Mouse (Mus musculus) liver, embryonic 16.5 days (tissue): Measurements from ENCODE around the gene Kcnh2. TPM values are rescaled to one million over a fixed set of nuclear protein-coding genes. Genes with fewer than 3 reads are reported as not detected.

Experiments used
- ATAC-seq: fragments of 200-750 bp; cut with Nextera tagmentation; 2 replicates; pipeline ENCODE4 v1.8.0; 2017; ENCODE audit warnings: low read depth, mild to moderate bottlenecking, moderate number of reproducible peaks, moderate library complexity
- H3K27ac ChIP-seq: fragments of 300-500 bp; sonication (generic); 2 replicates; pipeline ENCODE4 v1.5.1; 2014; ENCODE audit warnings: mild to moderate bottlenecking, low read length
- H3K27me3 ChIP-seq: fragments of 300-500 bp; sonication (generic); 2 replicates; pipeline ENCODE4 v1.6.1; 2014; ENCODE audit warnings: low read depth, low read length, mixed read lengths; ENCODE audit not compliant: control insufficient read depth, insufficient read depth
- H3K36me3 ChIP-seq: fragments of 300-500 bp; sonication (generic); 2 replicates; pipeline ENCODE4 v1.6.1; 2014; ENCODE audit warnings: mild to moderate bottlenecking; ENCODE audit not compliant: control insufficient read depth, insufficient read depth
- H3K4me1 ChIP-seq: fragments of 300-500 bp; sonication (generic); 2 replicates; pipeline ENCODE4 v1.6.1; 2014; ENCODE audit warnings: low read depth, low read length, mixed read lengths; ENCODE audit not compliant: control insufficient read depth
- H3K4me2 ChIP-seq: fragments of 300-500 bp; sonication (generic); 2 replicates; pipeline ENCODE4 v1.6.1; 2014; ENCODE audit warnings: low read depth, low read length, mixed read lengths
- H3K4me3 ChIP-seq: fragments of 300-500 bp; sonication (generic); 2 replicates; pipeline ENCODE4 v1.5.1; 2014; ENCODE audit warnings: low read depth, mild to moderate bottlenecking, low read length
- H3K9ac ChIP-seq: fragments of 300-500 bp; sonication (generic); 2 replicates; pipeline ENCODE4 v1.6.1; 2014; ENCODE audit warnings: low read depth, low read length
- H3K9me3 ChIP-seq: fragments of 300-500 bp; sonication (generic); replicated peaks from 2 replicates; pipeline ENCODE4 v1.6.1; 2016; ENCODE audit warnings: low read length; ENCODE audit not compliant: control insufficient read depth
- WGBS: fragments of 180-500 bp; shearing (Covaris S2); extraction: QIAGEN DNeasy Blood & Tissue Kit; methylation state at CpG from one replicate; pipeline ENCODE4 v1.1.7; 2014; ENCODE audit not compliant: insufficient replicate concordance; 5-methylcytosine and 5-hydroxymethylcytosine counted together
- polyA plus RNA-seq: library from polyadenylated mRNA; unstranded; fragments of >200 nt; fragmentation: Nextera tagmentation; extraction: Ambion mirVana; gene quantifications from 2 replicates; pipeline ENCODE4 v1.2.1, GENCODE M21; 2015

Kcnh2 gene
- polyA plus RNA-seq, 1 experiment from 2014 or later: 0.27 TPM

- 70% methylated on average over 7 of the region's 7 CpGs for WGBS
- Histone ChIP-seq H3K9ac (no peak overlapping the region), H3K4me1 (no peaks in the 10 kb centered on the region), H3K9me3 (no peaks in the 10 kb centered on the region), H3K4me3 (no peak overlapping the region), H3K36me3 (no peaks in the 10 kb centered on the region), H3K27ac (no peak overlapping the region), H3K27me3 (no peaks in the 10 kb centered on the region), H3K4me2 (no peak overlapping the region)
- ATAC-seq: no peak
Measured at GRCm38 (mm10) chr5:24286221-24286970, 65.0 kb downstream of the Kcnh2 start.

- WGBS: 60% methylated on average over 6 of the region's 6 CpGs
- no peak overlapping the region for H3K4me3 ChIP-seq
- no peaks in the 10 kb centered on the region for H3K4me1 ChIP-seq
- H3K27me3 ChIP-seq: no peaks in the 10 kb centered on the region
- H3K4me2 ChIP-seq: no peak overlapping the region
- H3K9ac ChIP-seq: no peak overlapping the region
- H3K9me3 ChIP-seq: no peaks in the 10 kb centered on the region
- ATAC-seq: no peak
- H3K36me3 ChIP-seq: no peaks in the 10 kb centered on the region
- no peak overlapping the region for H3K27ac ChIP-seq
Measured at GRCm38 (mm10) chr5:24284145-24284544, 67.3 kb downstream of the Kcnh2 start.

- no peak overlapping the region for H3K4me3 ChIP-seq
- no peak overlapping the region for H3K27ac ChIP-seq
- H3K36me3 ChIP-seq: no peaks in the 10 kb centered on the region
- ATAC-seq: no peak
- H3K4me2 ChIP-seq: no peak overlapping the region
- H3K4me1 ChIP-seq: no peaks in the 10 kb centered on the region
- H3K9me3 ChIP-seq: no peaks in the 10 kb centered on the region
- H3K9ac ChIP-seq: no peak overlapping the region
- WGBS: 48% methylated on average over 5 of the region's 5 CpGs
- H3K27me3 ChIP-seq: no peaks in the 10 kb centered on the region
Measured at GRCm38 (mm10) chr5:24283181-24283580, 68.2 kb downstream of the Kcnh2 start.

GRCm38 (mm10) chr5:24280523-24280922, 70.9 kb downstream of the Kcnh2 start:
- Histone ChIP-seq H3K9ac (no peak overlapping the region), H3K4me3 (no peak overlapping the region)

DNA sequence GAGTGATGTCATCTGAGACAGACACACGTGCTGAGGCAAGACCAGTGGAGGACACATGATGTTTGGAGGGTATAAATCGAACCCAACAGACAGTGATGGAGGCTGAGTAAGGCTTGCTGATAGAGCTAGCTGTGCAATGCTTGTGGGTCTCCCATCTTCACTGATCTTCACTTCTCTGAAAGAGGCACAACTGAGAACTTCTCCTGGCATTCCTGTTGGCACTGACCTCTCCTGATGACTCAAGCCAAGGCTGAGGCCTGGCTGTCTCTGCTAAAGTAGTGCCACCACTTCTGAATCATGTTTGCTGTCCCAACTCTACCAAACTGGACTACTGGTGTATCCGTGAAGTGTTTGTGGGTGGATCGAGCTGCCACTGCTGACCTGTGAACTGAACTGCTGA, 71.9 kb downstream of the Kcnh2 start:
- WGBS: 48% methylated on average over 4 of the region's 4 CpGs

More at GRCm38 (mm10) chr5:24280523-24280922, 70.9 kb downstream of the Kcnh2 start:
- Histone ChIP-seq H3K4me1 (no peaks in the 10 kb centered on the region), H3K9me3 (no peaks in the 10 kb centered on the region), H3K27ac (no peak overlapping the region), H3K27me3 (no peaks in the 10 kb centered on the region), H3K4me2 (no peak overlapping the region), H3K36me3 (no peaks in the 10 kb centered on the region)
- WGBS: 57% methylated on average over 2 of the region's 2 CpGs
- ATAC-seq: no peak

DNA sequence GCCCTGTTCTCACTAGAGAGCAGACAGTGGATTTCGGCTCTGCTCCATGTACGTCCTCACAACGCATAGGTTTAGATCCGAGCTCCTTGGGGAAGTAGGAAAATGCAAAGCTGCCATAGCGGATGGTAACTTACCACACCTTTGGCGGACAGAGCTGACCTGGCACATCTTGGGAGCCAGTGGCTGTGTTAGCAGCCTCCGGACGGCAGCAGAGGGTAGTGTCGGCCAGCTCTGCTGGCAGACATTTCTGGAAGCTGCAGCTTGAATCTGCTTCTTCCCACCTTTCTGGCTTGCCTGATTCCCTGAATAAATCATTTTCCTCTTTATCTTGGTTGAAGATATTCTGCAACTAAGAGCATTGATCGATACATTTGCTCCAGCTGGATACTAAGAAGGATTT, 73.2 kb downstream of the Kcnh2 start:
- Histone ChIP-seq H3K4me2 (no peak overlapping the region), H3K4me3 (no peak overlapping the region), H3K27ac (no peak overlapping the region), H3K27me3 (no peaks in the 10 kb centered on the region), H3K9me3 (no peaks in the 10 kb centered on the region), H3K9ac (no peak overlapping the region), H3K36me3 (no peaks in the 10 kb centered on the region), H3K4me1 (no peaks in the 10 kb centered on the region)
- WGBS: 63% methylated on average over 10 of the region's 10 CpGs
- ATAC-seq: no peak

More for the DNA sequence above, 71.9 kb downstream of the Kcnh2 start:
- Histone ChIP-seq H3K27me3 (no peaks in the 10 kb centered on the region), H3K9ac (no peak overlapping the region), H3K27ac (no peak overlapping the region), H3K4me1 (no peaks in the 10 kb centered on the region), H3K36me3 (no peaks in the 10 kb centered on the region), H3K4me3 (no peak overlapping the region), H3K4me2 (no peak overlapping the region), H3K9me3 (no peaks in the 10 kb centered on the region)
- no peak for ATAC-seq

DNA sequence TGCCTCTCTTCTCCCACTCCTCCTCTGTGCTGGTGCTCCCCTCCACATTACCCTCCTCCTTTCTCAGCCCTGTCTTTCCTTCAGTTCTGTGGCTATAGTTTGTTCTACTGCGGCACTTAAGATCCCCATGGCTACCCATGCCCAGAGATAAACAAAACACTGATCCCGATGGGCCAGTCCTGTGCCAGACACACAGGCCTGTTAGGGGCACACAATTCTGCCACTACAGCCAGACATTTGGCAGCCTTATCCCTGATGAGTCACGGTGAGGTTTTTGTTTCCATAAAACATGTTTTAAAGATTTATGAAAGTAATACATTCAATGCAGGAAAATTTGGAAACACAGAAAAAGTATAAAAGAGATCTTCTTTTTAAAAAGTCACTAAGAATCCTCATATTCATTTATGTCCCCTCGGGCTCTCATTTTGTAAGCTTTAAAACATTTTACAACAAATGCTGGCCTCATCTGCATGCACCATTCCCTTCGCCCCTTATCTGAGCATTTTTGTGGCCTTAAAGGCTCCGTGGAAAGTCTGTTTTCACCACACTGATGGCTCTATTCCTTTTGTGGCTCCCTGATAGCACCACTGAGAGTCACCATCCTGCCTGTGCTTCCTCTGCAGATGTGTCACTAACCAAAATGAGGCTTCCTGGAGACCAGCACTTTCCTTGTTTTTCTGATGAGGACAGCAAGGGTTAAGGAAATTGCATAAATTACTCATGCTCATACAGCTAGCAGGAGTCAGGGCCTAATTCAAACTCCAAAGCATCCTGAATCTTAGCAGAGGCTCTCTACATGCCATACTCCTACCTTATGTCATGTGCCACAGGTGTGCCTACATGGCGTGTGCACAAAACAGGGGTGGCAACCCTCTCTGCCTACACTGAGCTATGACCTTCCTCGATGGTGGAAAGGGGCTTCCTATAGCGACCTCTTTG, 77.5 kb downstream of the Kcnh2 start:
- no peak for ATAC-seq
- no peak overlapping the region for H3K4me3 ChIP-seq
- H3K36me3 ChIP-seq: no peaks in the 10 kb centered on the region
- no peak overlapping the region for H3K4me2 ChIP-seq
- WGBS: 43% methylated on average over 9 of the region's 9 CpGs
- no peaks in the 10 kb centered on the region for H3K9me3 ChIP-seq
- H3K27me3 ChIP-seq: no peaks in the 10 kb centered on the region
- no peak overlapping the region for H3K27ac ChIP-seq
- no peaks in the 10 kb centered on the region for H3K4me1 ChIP-seq
- H3K9ac ChIP-seq: no peak overlapping the region

- Histone ChIP-seq H3K4me3 (no peak overlapping the region), H3K4me2 (no peak overlapping the region), H3K4me1 (no peaks in the 10 kb centered on the region), H3K27me3 (no peaks in the 10 kb centered on the region), H3K36me3 (no peaks in the 10 kb centered on the region), H3K9ac (no peak overlapping the region), H3K9me3 (no peaks in the 10 kb centered on the region), H3K27ac (no peak overlapping the region)
- WGBS: 59% methylated on average over 4 of the region's 4 CpGs
- ATAC-seq: no peak
Measured at GRCm38 (mm10) chr5:24270941-24271340, 80.5 kb downstream of the Kcnh2 start.
